Mouse (Mus musculus) lung, embryonic 14.5 days (tissue): Measurements from ENCODE around the gene Apoa2. TPM values are rescaled to one million over a fixed set of nuclear protein-coding genes. Genes with fewer than 3 reads are reported as not detected.

Experiments used
- ATAC-seq: fragments of 200-750 bp; cut with Nextera tagmentation; 2 replicates; pipeline ENCODE4 v1.8.0; 2017; ENCODE audit warnings: mild to moderate bottlenecking, moderate TSS enrichment, moderate library complexity; ENCODE audit not compliant: insufficient read depth
- DNase-seq: peaks from one replicate; pipeline ENCODE4 v3.0.0-alpha.2; 2015
- H3K27ac ChIP-seq: fragments of 300-500 bp; sonication (generic); 2 replicates; pipeline ENCODE4 v1.5.1; 2014; ENCODE audit warnings: low read depth, mild to moderate bottlenecking, moderate library complexity
- H3K27me3 ChIP-seq: fragments of 300-500 bp; sonication (generic); 2 replicates; pipeline ENCODE4 v1.6.1; 2014; ENCODE audit warnings: low read length, control low read depth; ENCODE audit not compliant: insufficient read depth
- H3K36me3 ChIP-seq: fragments of 300-500 bp; sonication (generic); 2 replicates; pipeline ENCODE4 v1.6.1; 2014; ENCODE audit warnings: control low read depth; ENCODE audit not compliant: insufficient read depth
- H3K4me1 ChIP-seq: fragments of 300-500 bp; sonication (generic); 2 replicates; pipeline ENCODE4 v1.6.1; 2014; ENCODE audit warnings: antibody characterized with exemption, control low read depth; ENCODE audit not compliant: insufficient read depth
- H3K4me2 ChIP-seq: fragments of 300-500 bp; sonication (generic); 2 replicates; pipeline ENCODE4 v1.6.1; 2014; ENCODE audit warnings: mild to moderate bottlenecking
- H3K4me3 ChIP-seq: fragments of 300-500 bp; sonication (generic); 2 replicates; pipeline ENCODE4 v1.5.1; 2014; ENCODE audit warnings: low read depth, low read length
- H3K9ac ChIP-seq: fragments of 300-500 bp; sonication (generic); 2 replicates; pipeline ENCODE4 v1.6.1; 2014
- H3K9me3 ChIP-seq: fragments of 300-500 bp; sonication (generic); 2 replicates; pipeline ENCODE4 v1.6.1; 2016; ENCODE audit warnings: low read depth, low read length, control low read depth
- CTCF ChIP-seq: IDR thresholded peaks from 2 replicates; pipeline ENCODE4 v1.5.1; 2016; ENCODE audit warnings: antibody characterized with exemption, low read depth
- WGBS: fragments of 180-500 bp; shearing (Covaris S2); extraction: QIAGEN DNeasy Blood & Tissue Kit; methylation state at CpG from one replicate; pipeline ENCODE4 v1.1.7; 2014; 5-methylcytosine and 5-hydroxymethylcytosine counted together
- polyA plus RNA-seq: library from polyadenylated mRNA; unstranded; fragments of >200 nt; fragmentation: Nextera tagmentation; extraction: Ambion mirVana; gene quantifications from 2 replicates; pipeline ENCODE4 v1.2.1, GENCODE M21; 2014

Apoa2 gene
- polyA plus RNA-seq, 1 experiment from 2014 or later = 3.7 TPM

DNA sequence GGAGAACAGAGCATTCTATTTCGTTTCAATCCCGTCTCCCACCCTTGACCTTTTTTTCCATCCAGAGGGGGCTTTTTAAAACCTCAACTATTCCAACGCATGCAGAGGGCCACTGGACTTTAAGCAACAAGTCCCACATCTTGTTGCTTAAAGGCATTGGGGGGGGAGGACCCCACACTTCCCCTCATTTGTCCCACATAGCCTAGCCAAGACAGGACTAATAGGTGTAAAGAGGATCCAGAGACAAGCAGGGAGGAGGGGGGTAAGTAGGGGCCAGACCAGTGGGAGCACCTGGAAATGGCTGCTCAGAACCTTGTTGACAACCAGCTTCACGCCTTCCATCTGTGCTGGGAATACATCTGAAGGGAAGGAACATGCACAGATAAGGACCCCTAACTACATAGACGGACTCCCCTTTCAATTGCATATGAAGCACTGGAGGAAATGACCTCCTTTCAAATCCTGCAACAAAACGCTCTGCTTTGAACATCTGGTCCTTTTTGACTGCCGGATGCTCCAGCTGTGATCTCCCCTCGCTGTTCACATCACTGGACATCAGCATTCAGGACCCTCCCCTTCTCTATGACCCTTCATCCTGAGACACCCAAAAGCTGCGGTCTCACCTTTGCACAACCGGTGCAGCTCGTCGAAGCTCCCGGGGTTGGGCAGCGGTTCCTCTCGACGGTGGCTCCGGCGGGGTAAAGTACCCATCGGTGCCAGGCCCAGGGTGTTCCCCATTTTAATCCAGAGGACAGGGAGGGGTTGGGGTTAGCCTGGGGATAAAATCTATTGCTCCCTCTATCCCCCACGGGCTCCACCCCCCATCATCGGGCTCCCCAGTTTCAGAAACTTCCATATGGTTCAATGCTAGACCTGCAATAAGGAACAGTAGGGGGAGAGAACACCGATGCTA lies 3.3 kb upstream of the Apoa2 start:
- H3K4me2 ChIP-seq = peak overlapping the region; percentile 91
- no peaks in the 10 kb centered on the region for H3K27me3 ChIP-seq
- no peaks in the 10 kb centered on the region for H3K9me3 ChIP-seq
- ATAC-seq (no peak), DNase-seq (no peak)
- H3K27ac ChIP-seq = 0 out of 2 replicates have a peak overlapping the region, but pooled peaks have one; percentile 12
- peaks cover 6% of the 10 kb centered on the region; the same call in 1 of the 2 replicates for H3K4me1 ChIP-seq
- peaks cover 24% of the 10 kb centered on the region for H3K36me3 ChIP-seq
- H3K9ac ChIP-seq = peak overlapping the region; percentile 53
- peak overlapping the region; percentile 61 for H3K4me3 ChIP-seq
- whole genome bisulfite sequencing = 6% methylated on average over 22 of the region's 22 CpGs
- TF ChIP-seq CTCF = no peak

DNA sequence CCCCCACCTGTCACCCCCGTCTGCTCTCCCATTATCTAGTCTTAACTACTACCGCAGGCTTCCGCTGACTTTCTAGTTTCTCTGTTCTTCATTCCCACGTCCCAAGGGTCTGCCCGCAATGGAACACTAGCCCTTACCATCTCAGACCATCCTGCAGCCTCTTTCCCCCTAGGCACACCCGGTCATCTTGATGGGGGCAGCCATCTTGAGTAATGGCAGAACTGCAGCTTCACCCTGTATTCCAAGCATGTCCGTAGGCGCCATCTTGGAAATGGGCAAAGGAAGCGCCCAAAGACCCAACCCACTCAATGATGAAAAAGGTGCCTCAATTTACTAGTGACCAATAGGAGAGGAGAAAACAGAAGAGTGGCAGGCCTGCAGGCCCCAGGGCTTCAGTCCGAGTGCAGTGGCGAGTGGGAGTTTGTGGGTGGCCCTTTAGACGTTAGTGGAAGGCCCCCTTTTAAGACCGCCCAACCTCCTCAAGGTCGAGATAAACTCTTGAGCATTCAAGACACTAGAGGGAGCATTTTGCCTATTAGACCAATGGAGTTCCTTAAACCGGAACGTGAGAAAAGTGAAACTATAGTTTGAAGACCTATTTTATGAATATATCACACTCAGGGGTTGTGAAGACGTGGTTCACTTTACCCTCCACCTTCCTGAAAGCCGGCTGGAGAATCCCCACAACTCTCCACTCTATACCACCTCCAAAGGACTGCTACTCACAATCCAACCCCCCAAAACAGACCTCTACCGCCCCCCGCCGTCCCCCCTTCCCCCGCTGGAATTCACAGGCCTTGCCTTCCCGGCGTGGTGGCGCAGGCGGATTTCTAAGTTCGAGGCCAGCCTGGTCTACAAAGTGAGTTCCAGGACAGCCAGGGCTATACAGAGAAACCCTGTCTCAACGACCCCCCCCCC lies 2.4 kb upstream of the Apoa2 start, which contains the start of gene Tomm40l:
Gene Tomm40l, minus strand, starts transcription at position 277 of the 918 bp plus-strand sequence.
- Histone ChIP-seq H3K4me1 (peaks cover 6% of the 10 kb centered on the region; the same call in 1 of the 2 replicates), H3K9me3 (no peaks in the 10 kb centered on the region), H3K4me3 (peak within 1 kb of the TSS; percentile 61), H3K4me2 (peak within 1 kb of the TSS; percentile 91), H3K9ac (peak within 1 kb of the TSS; percentile 59), H3K36me3 (peaks cover 24% of the 10 kb centered on the region), H3K27ac (peak within 1 kb of the TSS; percentile 94), H3K27me3 (no peaks in the 10 kb centered on the region)
- under 1% methylated on average over 28 of the region's 28 CpGs for WGBS
- DNase-seq (peak; percentile 99), ATAC-seq (peak; percentile 99)
- TF ChIP-seq CTCF = peak; percentile 71

DNA sequence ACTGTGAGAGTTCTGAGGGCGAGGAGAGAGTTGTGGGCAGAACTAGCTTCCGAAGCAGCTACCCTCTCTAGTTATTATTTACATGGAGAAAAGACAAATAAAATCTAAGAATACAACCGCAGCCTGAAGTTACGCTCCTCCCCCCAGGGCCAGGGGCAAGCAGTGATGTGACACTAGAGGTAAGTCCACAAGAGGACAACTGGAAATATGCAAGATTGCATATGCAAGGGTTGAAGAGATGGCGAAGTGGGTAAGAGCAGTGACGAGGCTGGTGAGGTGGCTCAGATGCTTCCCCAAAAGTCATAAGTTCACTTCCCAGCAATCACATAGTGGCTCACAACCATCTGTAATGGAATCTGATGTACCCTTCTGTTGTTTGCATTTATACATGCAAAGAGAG lies 1.7 kb upstream of the Apoa2 start:
- Histone ChIP-seq H3K9ac (peak overlapping the region; percentile 59), H3K36me3 (peaks cover 23% of the 10 kb centered on the region), H3K27me3 (no peaks in the 10 kb centered on the region), H3K27ac (peak overlapping the region; percentile 94), H3K4me1 (peaks cover 6% of the 10 kb centered on the region; the same call in 1 of the 2 replicates), H3K4me3 (peak overlapping the region; percentile 61), H3K4me2 (peak overlapping the region; percentile 58), H3K9me3 (no peaks in the 10 kb centered on the region)
- TF ChIP-seq CTCF = no peak
- 69% methylated on average over 6 of the region's 6 CpGs for WGBS
- no peak for ATAC-seq
- DNase-seq = no peak

DNA sequence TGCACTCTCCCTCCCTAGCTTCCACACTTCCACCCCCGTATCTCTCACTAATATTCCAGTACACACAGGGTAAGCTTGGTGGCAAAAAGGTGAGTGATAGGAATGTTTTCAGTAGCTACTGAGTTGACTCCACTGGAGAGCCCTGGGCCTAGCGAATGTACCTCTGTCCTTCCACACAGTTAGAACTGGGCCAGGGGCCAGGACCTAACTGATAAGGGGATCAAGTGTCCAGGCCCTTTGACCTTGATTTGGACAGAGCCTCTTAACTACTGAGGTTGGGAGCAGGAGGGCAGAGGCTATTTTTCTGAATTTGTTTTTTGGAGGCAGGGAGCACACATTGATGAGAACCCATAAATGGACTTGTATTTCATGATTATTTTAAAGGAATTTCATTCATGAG lies 1.1 kb upstream of the Apoa2 start:
- ATAC-seq = no peak
- WGBS = 58% methylated on average over 2 of the region's 2 CpGs
- H3K9ac ChIP-seq = no peak overlapping the region
- H3K36me3 ChIP-seq = peaks cover 18% of the 10 kb centered on the region
- H3K4me1 ChIP-seq = peaks cover 6% of the 10 kb centered on the region; the same call in 1 of the 2 replicates
- H3K4me3 ChIP-seq = no peak overlapping the region
- H3K27me3 ChIP-seq = no peaks in the 10 kb centered on the region
- no peak for DNase-seq
- no peak overlapping the region for H3K27ac ChIP-seq
- no peak for TF ChIP-seq CTCF
- no peaks in the 10 kb centered on the region for H3K9me3 ChIP-seq
- H3K4me2 ChIP-seq = no peak overlapping the region

DNA sequence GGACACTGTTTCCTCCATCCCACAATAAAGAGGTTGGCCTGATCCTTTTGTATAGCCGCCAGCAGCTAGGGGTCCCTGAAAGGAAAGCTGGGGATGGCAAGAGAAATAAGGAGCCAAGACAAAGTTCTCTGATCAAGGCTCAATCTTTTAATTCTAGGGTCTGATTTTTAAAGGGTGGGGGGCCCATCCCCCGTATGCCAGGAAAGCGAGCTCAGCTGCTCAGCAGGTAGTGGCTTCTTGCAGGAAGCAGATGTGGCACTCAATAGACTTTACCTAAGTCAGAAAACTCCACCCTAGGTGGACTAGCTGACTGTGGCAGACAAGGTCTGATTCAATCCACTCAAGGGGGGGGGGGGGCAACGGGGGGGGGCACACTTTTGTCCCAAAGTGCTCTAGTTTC lies 1.9 kb downstream of the Apoa2 start:
- 60% methylated on average over 4 of the region's 4 CpGs for WGBS
- ATAC-seq (no peak), DNase-seq (no peak)

DNA sequence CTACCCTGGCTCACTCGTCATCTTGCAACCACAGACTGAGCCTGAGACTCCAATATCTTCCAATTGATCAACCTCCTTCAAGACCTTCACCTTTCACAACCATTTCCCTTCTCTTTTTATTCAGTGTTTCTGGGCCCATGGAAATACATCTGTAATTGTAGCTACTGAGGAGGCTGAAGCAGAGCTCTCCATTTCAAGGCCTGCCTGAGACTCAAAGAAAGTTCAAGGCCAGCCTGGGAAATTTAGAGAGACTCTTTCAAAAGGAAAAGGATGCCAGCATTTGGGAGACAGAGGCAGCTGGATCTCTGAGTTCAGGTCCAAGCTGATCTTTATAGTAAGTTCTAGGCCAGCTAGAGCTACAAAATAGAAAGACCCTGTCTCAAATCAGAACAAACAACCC lies 3.0 kb downstream of the Apoa2 start:
- TF ChIP-seq CTCF = no peak
- H3K9ac ChIP-seq = no peak overlapping the region
- no peaks in the 10 kb centered on the region for H3K36me3 ChIP-seq
- DNase-seq (no peak), ATAC-seq (no peak)
- no peaks in the 10 kb centered on the region for H3K27me3 ChIP-seq
- no peak overlapping the region for H3K4me3 ChIP-seq
- WGBS = 87% methylated on average over 1 of the region's 1 CpGs
- no peaks in the 10 kb centered on the region for H3K9me3 ChIP-seq
- H3K4me1 ChIP-seq = no peaks in the 10 kb centered on the region
- H3K4me2 ChIP-seq = no peak overlapping the region
- H3K27ac ChIP-seq = no peak overlapping the region

More for the DNA sequence above, 1.9 kb downstream of the Apoa2 start:
- Histone ChIP-seq H3K27ac (no peak overlapping the region), H3K36me3 (no peaks in the 10 kb centered on the region), H3K9me3 (no peaks in the 10 kb centered on the region), H3K27me3 (no peaks in the 10 kb centered on the region), H3K9ac (no peak overlapping the region), H3K4me2 (no peak overlapping the region), H3K4me1 (no peaks in the 10 kb centered on the region), H3K4me3 (no peak overlapping the region)
- TF ChIP-seq CTCF = no peak
